Mouse (Mus musculus) midbrain, embryonic 13.5 days (tissue): ENCODE results near the gene Dgkz. TPM values are rescaled to one million over a fixed set of nuclear protein-coding genes. Genes with fewer than 3 reads are reported as not detected.

Experiments
- ATAC-seq: fragments of 200-750 bp; cut with Nextera tagmentation; 2 replicates; pipeline ENCODE4 v1.8.0; 2017; ENCODE audit warnings: mild to moderate bottlenecking, moderate TSS enrichment, moderate library complexity
- H3K27ac ChIP-seq: fragments of 300-500 bp; sonication (generic); 2 replicates; pipeline ENCODE4 v1.5.1; 2015; ENCODE audit warnings: inconsistent platforms, mild to moderate bottlenecking, moderate library complexity
- H3K27me3 ChIP-seq: fragments of 300-500 bp; sonication (generic); 2 replicates; pipeline ENCODE4 v1.6.1; 2015; ENCODE audit warnings: mild to moderate bottlenecking, inconsistent platforms
- H3K36me3 ChIP-seq: fragments of 300-500 bp; sonication (generic); 2 replicates; pipeline ENCODE4 v1.6.1; 2015; ENCODE audit warnings: mild to moderate bottlenecking, inconsistent platforms
- H3K4me1 ChIP-seq: fragments of 300-500 bp; sonication (generic); replicated peaks from 2 replicates; pipeline ENCODE4 v1.6.1; 2015; ENCODE audit warnings: inconsistent platforms
- H3K4me2 ChIP-seq: fragments of 300-500 bp; sonication (generic); replicated peaks from 2 replicates; pipeline ENCODE4 v1.6.1; 2015; ENCODE audit warnings: moderate library complexity, mild to moderate bottlenecking, inconsistent platforms
- H3K4me3 ChIP-seq: fragments of 300-500 bp; sonication (generic); replicated peaks from 2 replicates; pipeline ENCODE4 v1.5.1; 2015; ENCODE audit warnings: mild to moderate bottlenecking, inconsistent platforms
- H3K9ac ChIP-seq: fragments of 300-500 bp; sonication (generic); replicated peaks from 2 replicates; pipeline ENCODE4 v1.6.1; 2015; ENCODE audit warnings: mild to moderate bottlenecking, inconsistent platforms
- H3K9me3 ChIP-seq: fragments of 300-500 bp; sonication (generic); 2 replicates; pipeline ENCODE4 v1.6.1; 2016; ENCODE audit warnings: mild to moderate bottlenecking, inconsistent platforms
- WGBS: fragments of 180-500 bp; shearing (Covaris S2); methylation state at CpG from one replicate; pipeline ENCODE4 v1.1.7; 2015; 5-methylcytosine and 5-hydroxymethylcytosine counted together
- microRNA-seq: library from miRNA; unstranded; fragments of <30 nt; microRNA quantifications from one replicate; pipeline ENCODE4, GENCODE M21; 2016
- polyA plus RNA-seq: library from polyadenylated mRNA; unstranded; fragments of >200 nt; fragmentation: Nextera tagmentation; extraction: Ambion mirVana; gene quantifications from 2 replicates; pipeline ENCODE4 v1.2.1, GENCODE M21; 2015

Gene Dgkz
- polyA plus RNA-seq, 1 experiment from 2014 or later = 26.4 TPM

DNA sequence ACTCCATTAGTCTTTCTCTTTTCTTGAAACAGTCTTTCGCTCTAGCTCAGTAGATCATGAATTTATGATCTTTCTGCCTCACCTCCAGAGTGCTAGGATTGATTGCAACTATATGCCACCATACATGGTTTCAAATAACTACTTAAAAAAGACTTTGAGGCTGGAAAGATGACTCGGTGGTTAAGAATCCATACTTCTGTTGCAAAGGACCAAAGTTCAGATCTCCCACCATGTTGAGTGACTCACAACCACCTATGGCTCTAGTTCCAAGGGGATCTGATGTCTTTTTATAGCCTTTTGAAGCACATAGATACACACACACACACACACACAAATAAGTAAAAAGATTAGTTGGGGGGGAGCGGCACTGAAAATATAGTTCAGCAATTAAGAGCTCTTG, 80.3 kb downstream of the Dgkz start:
- Histone ChIP-seq H3K4me3 (no peak overlapping the region), H3K36me3 (peaks cover 10% of the 10 kb centered on the region), H3K4me2 (no peak overlapping the region), H3K9me3 (no peaks in the 10 kb centered on the region), H3K4me1 (no peaks in the 10 kb centered on the region), H3K9ac (no peak overlapping the region), H3K27ac (no peak overlapping the region), H3K27me3 (no peaks in the 10 kb centered on the region)
- 96% methylated on average over 3 of the region's 3 CpGs for WGBS
- ATAC-seq = no peak

DNA sequence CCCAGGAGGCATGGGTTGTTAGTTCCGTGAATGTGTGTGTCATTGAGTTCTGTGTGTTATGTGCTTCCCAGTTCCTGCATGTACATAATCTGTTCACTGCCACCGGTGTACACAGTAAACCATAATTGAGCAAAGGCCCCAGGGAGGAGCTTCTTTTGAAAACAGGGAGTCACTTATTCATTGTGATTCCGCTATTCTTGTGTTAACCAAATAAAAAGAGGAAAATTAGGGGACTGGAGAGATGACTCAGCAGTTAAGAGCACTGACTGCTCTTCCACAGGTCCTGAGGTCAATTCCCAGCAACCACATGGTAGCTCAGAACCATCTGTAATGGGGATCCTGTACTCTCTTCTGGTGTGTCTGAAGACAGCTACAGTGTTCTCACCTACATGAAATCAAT, 80.9 kb downstream of the Dgkz start:
- no peak overlapping the region for H3K27ac ChIP-seq
- ATAC-seq = no peak
- no peak overlapping the region for H3K4me2 ChIP-seq
- no peak overlapping the region for H3K9ac ChIP-seq
- WGBS = 89% methylated on average over 3 of the region's 3 CpGs
- no peaks in the 10 kb centered on the region for H3K4me1 ChIP-seq
- H3K9me3 ChIP-seq = no peaks in the 10 kb centered on the region
- H3K27me3 ChIP-seq = no peaks in the 10 kb centered on the region
- H3K4me3 ChIP-seq = no peak overlapping the region
- peaks cover 6% of the 10 kb centered on the region; the same call in 1 of the 2 replicates for H3K36me3 ChIP-seq

DNA sequence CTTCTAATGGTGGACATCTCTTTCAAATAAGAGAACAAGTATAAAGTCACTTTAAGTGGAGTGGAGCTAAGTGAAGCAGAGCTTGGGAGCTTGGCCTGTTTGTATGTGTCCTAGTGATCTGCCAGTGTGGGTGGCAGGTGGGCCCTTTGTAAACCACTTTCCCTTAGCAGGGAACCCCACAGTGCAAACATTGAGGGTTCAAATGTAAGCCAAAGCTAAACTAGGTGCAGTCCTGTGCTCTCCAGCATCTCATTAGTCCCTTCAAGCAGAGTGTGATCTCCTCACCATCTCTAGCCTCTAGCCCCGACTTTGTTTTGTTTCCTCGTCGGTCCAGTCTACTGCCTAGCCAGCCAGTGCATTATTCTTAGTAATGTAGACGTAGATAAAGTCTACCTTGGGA, 91.0 kb downstream of the Dgkz start:
- Histone ChIP-seq H3K4me2 (no peak overlapping the region), H3K4me3 (no peak overlapping the region), H3K27ac (no peak overlapping the region), H3K9ac (no peak overlapping the region), H3K36me3 (peaks cover 28% of the 10 kb centered on the region), H3K9me3 (no peaks in the 10 kb centered on the region), H3K4me1 (no peaks in the 10 kb centered on the region), H3K27me3 (no peaks in the 10 kb centered on the region)
- WGBS = 77% methylated on average over 4 of the region's 4 CpGs
- no peak for ATAC-seq

DNA sequence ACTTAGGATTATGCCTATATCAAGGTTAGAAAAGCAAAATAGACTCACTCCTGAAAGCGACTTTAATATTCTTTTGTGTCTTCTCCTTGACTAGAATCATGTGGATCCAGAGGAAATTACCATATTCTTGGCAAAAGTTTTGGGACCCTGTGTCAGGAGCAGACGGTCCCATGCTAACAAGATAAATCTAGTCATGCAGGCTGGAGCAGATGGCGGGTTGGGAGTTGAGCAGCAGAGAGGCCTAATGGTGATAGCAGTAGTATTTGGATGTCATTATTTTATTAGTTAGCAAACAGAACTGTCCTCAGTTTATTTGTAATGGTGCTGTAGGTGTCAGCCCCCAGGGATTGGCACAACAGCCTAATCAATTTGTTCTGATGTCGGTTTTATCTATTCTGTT, 91.7 kb downstream of the Dgkz start:
- Histone ChIP-seq H3K9ac (no peak overlapping the region), H3K4me3 (no peak overlapping the region), H3K4me1 (peaks cover 4% of the 10 kb centered on the region), H3K36me3 (peaks cover 27% of the 10 kb centered on the region), H3K27ac (no peak overlapping the region), H3K9me3 (no peaks in the 10 kb centered on the region), H3K27me3 (no peaks in the 10 kb centered on the region), H3K4me2 (no peak overlapping the region)
- no peak for ATAC-seq
- 90% methylated on average over 4 of the region's 4 CpGs for WGBS

Small RNA genes within 50 kb of the gene (microRNA-seq; reads per million reads assigned to microRNA genes)
- gene Mir6999 = not detected

Other genes starting within 250 kb of the Dgkz start
- 23.7 and 26.2 TPM in 2 replicates for gene Ambra1, start 245.7 kb downstream of the Dgkz start, polyA plus RNA-seq
- 0.36 and 0.54 TPM in 2 replicates for gene Chrm4, start 48.6 kb downstream of the Dgkz start, polyA plus RNA-seq
- gene Mdk, start 43.6 kb downstream of the Dgkz start, polyA plus RNA-seq = 322 and 354 TPM in 2 replicates
- 0.38 TPM in 1 of 2 replicates, not detected in the other for gene Gm9821, start 30.2 kb downstream of the Dgkz start, polyA plus RNA-seq
- gene Creb3l1, start 48.6 kb upstream of the Dgkz start, polyA plus RNA-seq = 0.98 and 1.2 TPM in 2 replicates
- gene Phf21a, start 117.3 kb upstream of the Dgkz start, polyA plus RNA-seq = 44.6 and 48.8 TPM in 2 replicates